Mouse (Mus musculus) liver, adult 2 months (tissue): Measurements from ENCODE around the gene Ttll8.

Experiments
- CTCF ChIP-seq: fragments of 200-500 bp; IDR thresholded peaks from 2 replicates; pipeline ENCODE4 v1.5.1; 2011; ENCODE audit warnings: low read depth, low read length, control low read depth
- POLR2A ChIP-seq: fragments of 200-500 bp; IDR thresholded peaks from 2 replicates; pipeline ENCODE4 v1.6.1; 2011; ENCODE audit warnings: low read length, control low read depth; ENCODE audit not compliant: insufficient read depth; ENCODE audit errors: extremely low read depth

DNA sequence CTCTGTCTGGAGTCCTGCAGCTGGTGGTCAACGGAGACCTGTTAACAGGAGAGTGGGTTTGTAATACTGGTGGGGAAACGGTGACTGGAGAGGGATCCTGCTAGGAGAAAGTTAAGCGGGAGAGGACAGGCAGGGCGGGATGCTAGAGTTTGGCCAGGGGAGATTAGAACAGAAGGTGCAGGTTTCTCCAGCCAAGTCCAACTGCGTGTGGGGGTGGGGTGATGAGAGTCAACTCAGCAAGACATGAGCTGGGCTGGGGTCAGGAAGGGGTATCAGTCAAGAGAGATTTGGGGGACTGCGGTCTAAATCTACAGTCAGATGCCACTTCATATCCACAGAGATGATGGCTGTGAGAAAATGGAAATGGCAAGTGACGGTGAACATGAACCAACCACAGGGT, 109.3 kb downstream of the Ttll8 start:
- TF ChIP-seq CTCF (no peak), POLR2A (no peak)
